Mouse (Mus musculus) lung, postnatal 0 days (tissue): Measurements from ENCODE around the gene Acbd4.

Experiments used
- CTCF ChIP-seq: IDR thresholded peaks from 2 replicates; pipeline ENCODE4 v1.5.1; 2016; ENCODE audit warnings: antibody characterized with exemption, mild to moderate bottlenecking
- EP300 ChIP-seq: IDR thresholded peaks from 2 replicates; pipeline ENCODE4 v1.6.1; 2016; ENCODE audit warnings: antibody characterized with exemption, mild to moderate bottlenecking, control low read depth

- no peak for TF ChIP-seq CTCF
- TF ChIP-seq EP300, result no peak
Observed at GRCm38 (mm10) chr11:103068272-103068671, 33.2 kb upstream of the Acbd4 start.
